Mouse (Mus musculus): ENCODE data around the gene Tpst2. TPM values are rescaled to one million over a fixed set of nuclear protein-coding genes. Genes with fewer than 3 reads are reported as not detected.

The Tpst2 gene
- total RNA-seq, 1 experiment from 2014 or later, result 46.1 TPM

- no peak for ATAC-seq (ENCODE audit: extremely low read depth, insufficient number of reproducible peaks, low FRiP score, poor library complexity, severe bottlenecking)
Observed at GRCm38 (mm10) chr5:112252400-112252799, 24.1 kb upstream of the Tpst2 start, which contains the start of gene Cryba4. Cryba4 (minus strand) TSS chr5:112252518.

- no peak for ATAC-seq (ENCODE audit: extremely low read depth, insufficient number of reproducible peaks, low FRiP score, poor library complexity, severe bottlenecking)
Observed at GRCm38 (mm10) chr5:112253169-112253568, 23.3 kb upstream of the Tpst2 start.

DNA sequence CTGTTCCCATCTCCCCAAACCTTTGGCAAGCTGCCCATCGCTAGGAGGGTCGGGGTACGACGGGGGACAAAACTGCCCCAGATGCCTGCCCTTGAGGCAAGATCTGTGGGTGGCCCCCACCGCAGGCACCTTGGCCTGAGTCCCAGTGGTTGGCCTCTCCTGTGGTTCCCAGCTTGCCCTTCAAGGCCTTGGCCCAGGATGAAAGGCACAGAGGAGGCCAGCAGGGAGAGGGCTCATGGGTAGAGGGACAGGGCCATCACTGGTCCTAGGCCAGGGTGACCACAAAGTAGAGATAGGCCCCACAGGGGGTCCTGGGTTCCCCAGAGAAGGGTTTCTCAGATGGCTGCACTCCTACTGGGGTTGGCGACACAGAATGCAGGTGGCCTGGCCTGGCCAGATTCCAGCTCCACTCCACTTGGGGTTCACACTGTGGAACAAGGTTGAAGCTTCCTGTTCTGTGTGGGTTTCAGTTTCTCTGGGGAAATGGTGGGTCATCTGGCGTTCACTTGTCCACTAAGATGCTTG, 22.1 kb upstream of the Tpst2 start:
- ATAC-seq (ENCODE audit: extremely low read depth, insufficient number of reproducible peaks, low FRiP score, poor library complexity, severe bottlenecking), result no peak; the same call in 1 of the 2 replicates

DNA sequence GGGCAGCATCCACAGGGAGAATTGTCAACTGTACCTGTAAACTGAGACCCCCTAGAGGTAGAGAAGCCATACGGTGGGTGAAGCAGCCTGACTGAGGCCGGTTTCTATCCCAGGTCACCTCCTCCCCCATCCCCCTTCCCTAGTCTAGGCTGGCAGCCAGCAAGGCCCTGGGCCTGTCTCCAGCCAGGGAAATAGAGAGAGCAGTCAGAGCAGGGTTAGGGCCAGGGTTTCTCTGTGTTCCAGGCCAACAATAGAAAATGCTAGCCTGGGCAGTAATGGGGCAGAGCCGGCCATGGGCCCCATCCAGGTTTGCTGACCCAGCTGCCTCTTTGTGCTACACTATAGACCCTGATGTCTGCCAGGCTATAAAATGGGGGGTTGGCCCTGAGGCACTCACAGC, 21.1 kb upstream of the Tpst2 start, which contains the start of gene Crybb1:
Gene Crybb1 (plus strand): TSS at position 390 of the 400 bp plus-strand sequence.
- no peak for ATAC-seq (ENCODE audit: extremely low read depth, insufficient number of reproducible peaks, low FRiP score, poor library complexity, severe bottlenecking)

DNA sequence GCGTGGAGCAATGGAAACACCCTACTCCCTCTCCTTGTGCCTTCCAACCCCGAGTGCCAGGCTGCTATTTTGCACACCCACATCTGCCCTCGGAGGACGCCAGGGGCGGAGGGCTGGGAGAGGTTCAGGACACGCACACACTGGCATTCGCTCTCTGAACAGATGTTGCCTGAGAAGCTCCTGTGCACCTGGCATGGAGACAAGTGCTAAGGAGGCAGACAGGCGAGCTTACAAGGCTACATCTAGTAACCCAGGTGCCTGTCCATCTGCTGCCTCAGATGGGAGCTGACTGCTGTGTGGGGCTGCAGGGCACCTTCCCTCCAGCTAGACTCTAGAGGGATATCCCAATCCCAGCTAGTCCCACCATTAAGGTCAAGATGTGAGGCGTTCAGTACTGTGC, 20.0 kb upstream of the Tpst2 start:
- ATAC-seq (ENCODE audit: extremely low read depth, insufficient number of reproducible peaks, low FRiP score, poor library complexity, severe bottlenecking), result no peak

DNA sequence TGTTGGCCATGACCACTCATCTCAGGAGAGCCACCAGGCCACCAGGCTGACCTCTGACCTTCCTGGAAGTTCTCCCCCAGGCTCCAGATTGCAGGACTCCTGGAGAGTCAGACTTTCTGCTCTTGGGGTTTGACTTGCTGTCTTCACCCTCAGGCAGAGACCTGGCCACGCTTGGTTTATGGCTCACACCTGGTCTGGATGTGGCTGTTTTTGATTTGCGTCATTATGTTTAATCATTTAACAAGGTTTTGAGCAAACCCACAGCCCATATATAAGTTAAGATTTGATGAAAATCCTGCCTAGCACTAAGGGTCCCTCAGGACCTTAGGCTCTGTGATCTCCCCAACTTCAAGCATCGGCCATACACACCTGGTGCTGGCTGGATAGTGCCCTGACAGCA, 18.6 kb upstream of the Tpst2 start:
- no peak for ATAC-seq (ENCODE audit: extremely low read depth, insufficient number of reproducible peaks, low FRiP score, poor library complexity, severe bottlenecking)

GRCm38 (mm10) chr5:112259862-112260650, 16.4 kb upstream of the Tpst2 start:
- no peak for ATAC-seq (ENCODE audit: extremely low read depth, insufficient number of reproducible peaks, low FRiP score, poor library complexity, severe bottlenecking)

DNA sequence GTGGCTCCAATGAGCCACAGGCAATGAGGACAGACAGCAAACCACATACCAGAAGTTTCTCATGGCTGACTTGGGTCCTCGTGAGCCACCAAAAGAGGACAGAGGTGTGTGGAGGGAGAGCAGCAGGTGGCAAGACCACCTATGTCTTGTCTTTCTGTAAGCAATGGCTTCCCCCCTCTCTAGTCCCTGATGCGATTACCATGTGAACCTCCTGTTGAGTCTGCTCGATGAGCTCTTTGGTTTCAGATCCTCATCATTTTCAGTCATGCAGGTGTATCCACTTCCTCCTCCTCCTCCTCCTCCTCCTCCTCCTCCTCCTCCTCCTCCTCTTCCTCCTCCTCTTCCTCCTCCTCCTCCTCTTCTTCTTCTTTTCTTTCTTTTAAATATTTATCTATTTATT, 15.7 kb upstream of the Tpst2 start:
- no peak for ATAC-seq (ENCODE audit: extremely low read depth, insufficient number of reproducible peaks, low FRiP score, poor library complexity, severe bottlenecking)

DNA sequence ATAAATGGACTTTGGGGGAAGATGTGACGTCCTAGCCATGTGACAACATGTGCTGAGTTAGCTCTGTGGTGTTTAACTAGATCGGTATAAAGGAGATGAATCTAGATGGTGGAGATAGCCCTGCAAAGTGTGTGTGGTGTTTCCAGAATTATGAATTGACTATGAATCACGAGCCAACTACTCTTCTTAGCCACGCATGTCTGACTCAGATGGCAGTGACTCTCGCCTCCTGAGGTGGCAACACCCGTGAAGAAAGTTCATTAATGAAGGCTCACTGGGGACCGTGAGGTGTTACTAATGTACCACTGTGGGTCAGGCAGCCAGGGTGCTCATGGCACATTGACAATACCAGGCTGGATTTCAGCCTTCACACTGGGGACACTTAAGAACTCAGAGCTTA, 12.4 kb upstream of the Tpst2 start:
- ATAC-seq (ENCODE audit: extremely low read depth, insufficient number of reproducible peaks, low FRiP score, poor library complexity, severe bottlenecking), result no peak

- ATAC-seq (ENCODE audit: extremely low read depth, insufficient number of reproducible peaks, low FRiP score, poor library complexity, severe bottlenecking), result no peak
Observed at GRCm38 (mm10) chr5:112265110-112265509, 11.4 kb upstream of the Tpst2 start.

GRCm38 (mm10) chr5:112265515-112265914, 11.0 kb upstream of the Tpst2 start:
- ATAC-seq (ENCODE audit: extremely low read depth, insufficient number of reproducible peaks, low FRiP score, poor library complexity, severe bottlenecking), result peak; percentile 52

DNA sequence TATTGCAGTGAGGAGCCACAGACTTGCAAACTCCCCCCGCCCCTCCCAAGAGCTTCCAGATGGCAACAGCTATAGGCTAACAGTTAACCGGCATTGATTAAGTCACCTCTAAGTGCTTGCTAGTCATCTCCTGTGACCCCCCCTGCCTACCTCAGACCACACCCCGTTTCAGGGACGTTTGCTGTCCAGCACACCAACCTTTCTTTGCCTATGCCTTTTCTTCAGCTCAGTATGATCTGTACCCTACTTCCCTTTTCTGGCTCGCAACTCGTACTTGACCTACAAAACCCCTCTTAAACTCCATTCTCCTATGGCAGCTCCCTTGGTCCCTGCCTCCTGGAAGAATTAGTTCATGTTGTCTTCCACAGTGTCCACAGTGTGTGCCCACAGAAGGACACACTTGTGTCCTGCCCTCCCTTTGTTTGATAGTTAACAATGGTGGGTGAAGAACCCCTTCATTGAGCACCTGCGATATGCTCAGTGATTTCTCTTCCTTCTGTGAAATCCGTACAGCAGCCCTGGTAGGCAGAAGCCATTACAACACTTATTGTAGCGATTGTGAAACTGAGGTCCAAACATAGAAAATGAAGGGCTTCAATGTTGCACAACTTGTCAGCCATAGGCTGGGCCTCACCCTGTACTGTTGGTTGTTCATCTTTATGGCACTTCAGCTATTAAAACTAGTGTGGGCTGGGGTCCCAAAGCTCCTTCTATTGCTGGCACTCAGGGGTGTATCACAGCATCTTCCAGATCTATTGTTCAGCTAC, 10.3 kb upstream of the Tpst2 start:
- ATAC-seq (ENCODE audit: extremely low read depth, insufficient number of reproducible peaks, low FRiP score, poor library complexity, severe bottlenecking), result peak; percentile 61

DNA sequence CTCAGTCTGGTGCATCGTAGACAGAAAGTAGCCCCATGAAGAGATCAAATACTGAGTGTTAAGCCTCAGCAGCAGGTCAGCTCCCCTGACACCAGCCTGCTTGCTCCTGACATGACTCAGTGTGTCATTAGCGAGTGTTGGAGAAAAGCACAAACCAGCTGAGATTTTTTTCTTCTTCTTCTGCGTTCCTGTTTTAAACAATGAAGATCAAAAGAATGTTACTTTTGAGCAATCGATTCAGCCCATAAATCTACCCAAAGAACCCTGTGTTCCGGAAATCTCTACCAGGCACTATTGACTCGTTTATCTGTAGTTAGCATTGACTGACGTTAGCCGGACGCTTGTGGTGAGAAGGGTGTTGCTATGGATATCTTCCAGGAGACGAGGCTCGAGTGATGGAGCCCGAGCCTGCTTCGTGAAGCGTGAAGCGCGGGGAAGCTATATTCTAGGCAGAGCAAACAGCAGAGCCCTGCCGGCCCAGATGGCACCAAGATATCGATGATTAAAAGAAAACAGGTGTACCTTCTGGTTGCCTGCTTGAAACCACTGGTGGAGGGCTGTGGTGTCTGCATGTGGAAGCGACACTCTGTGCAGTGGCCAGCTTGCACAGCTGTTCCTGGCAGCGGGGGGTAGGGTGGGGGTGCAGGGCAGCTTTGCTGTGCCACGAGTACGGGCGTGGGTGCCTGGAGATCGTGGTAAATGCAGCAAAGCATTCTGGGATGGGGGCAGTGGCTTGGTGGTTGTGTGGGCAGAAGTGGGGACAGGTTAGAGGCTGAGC, 5.5 kb upstream of the Tpst2 start:
- ATAC-seq (ENCODE audit: extremely low read depth, insufficient number of reproducible peaks, low FRiP score, poor library complexity, severe bottlenecking), result no peak

DNA sequence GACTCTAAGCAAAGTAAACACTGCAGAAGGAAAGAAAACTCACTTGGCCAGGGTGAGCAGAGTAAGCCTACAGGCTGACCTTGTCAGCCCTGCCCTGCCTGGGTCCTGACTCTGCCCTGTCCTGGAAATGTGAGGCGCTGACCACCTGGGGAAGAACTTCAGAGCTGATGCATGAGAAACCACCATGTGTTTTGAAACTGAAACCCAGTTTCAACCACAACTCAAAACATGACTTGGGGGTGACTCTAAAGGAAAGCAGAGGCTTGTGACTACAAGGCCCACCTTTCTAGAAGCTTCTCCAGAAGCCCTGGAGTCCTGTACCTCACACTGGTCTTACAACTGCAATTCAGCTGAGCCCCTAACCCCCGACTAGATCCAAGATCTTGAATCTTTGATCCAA, 3.6 kb upstream of the Tpst2 start:
- no peak for ATAC-seq (ENCODE audit: extremely low read depth, insufficient number of reproducible peaks, low FRiP score, poor library complexity, severe bottlenecking)

DNA sequence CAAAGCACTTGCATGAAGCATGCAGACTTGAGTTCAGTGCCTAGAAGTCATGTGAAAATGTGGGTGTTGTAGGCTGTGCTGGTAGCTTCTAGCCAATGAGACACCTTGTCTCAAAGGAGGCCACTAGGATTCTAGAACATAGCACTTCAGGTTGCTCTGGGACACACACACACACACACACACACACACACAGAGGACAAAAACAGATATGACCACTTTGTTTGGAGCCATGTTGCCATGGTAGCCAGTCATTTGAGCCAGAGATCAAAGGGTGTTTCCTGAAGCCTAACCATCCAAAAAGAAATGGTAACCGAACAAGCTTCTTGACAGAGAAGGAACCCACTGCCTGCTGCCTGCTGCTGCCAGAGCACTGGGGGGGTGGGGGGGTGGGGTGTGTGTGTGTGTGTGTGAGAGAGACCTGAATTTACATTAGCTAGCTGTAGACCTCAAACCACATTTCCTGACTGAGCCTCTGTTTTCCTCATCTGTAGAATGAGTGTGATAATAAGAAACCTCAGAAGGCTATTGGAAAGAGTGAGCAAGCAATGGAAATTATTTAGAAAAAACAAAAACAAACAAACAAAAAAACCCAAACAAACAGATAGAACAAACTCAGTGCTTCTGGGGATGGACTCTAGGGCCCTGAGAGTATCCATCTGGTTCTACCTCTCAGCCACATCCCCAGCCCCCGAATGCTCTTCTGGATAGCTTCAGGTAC, 2.6 kb upstream of the Tpst2 start:
- peak; percentile 17; the same call in 1 of the 2 replicates for ATAC-seq (ENCODE audit: extremely low read depth, insufficient number of reproducible peaks, low FRiP score, poor library complexity, severe bottlenecking)

GRCm38 (mm10) chr5:112275021-112275804, 1.3 kb upstream of the Tpst2 start:
- ATAC-seq (ENCODE audit: extremely low read depth, insufficient number of reproducible peaks, low FRiP score, poor library complexity, severe bottlenecking), result no peak

DNA sequence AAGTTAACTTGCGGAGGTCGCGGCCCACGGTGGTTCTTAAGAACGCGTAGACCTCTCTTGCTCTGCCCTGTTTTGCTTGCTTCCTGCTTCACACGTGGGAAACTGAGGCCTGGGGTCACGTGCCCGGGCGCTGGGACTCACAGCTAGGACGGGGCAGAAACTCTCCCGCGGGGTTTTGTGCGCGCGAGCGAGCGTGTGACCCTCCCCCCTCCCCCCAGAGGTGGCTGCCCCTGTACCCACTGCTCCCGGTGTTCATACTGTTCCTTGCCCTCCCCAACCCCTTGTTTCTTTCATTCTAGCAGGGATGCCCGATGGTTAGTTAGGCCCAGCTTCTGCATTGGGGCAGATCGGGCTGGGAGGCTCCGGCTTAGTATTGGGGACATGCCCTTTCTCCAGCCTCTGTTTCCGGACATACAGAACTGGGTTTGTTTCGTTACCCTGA, 437 bp downstream of the Tpst2 start:
- ATAC-seq (ENCODE audit: extremely low read depth, insufficient number of reproducible peaks, low FRiP score, poor library complexity, severe bottlenecking), result no peak
